Mouse (Mus musculus): ENCODE results near the gene Hrk. TPM values are rescaled to one million over a fixed set of nuclear protein-coding genes. Genes with fewer than 3 reads are reported as not detected.

Hrk gene
- polyA plus RNA-seq, 1 experiment: 0.40 TPM

GRCm38 (mm10) chr5:118223142-118223757, 58.8 kb downstream of the Hrk start:
- Histone ChIP-seq H3K36me3 (ENCODE audit: control insufficient read depth, insufficient read depth, low read length) (no peaks in the 10 kb centered on the region), H3K4me3 (ENCODE audit: control insufficient read depth, low read depth, low read length) (no peak overlapping the region), H3K27ac (ENCODE audit: control insufficient read depth, insufficient read depth, low read depth, low read length) (no peak overlapping the region), H3K4me1 (ENCODE audit: control insufficient read depth, insufficient read depth, low read length) (no peaks in the 10 kb centered on the region), H3K27me3 (ENCODE audit: control insufficient read depth, insufficient read depth, low read length) (no peaks in the 10 kb centered on the region)
- TF ChIP-seq POLR2A (IDR thresholded peaks at IDR 0.05; ENCODE audit: control insufficient read depth, low read depth, low read length): no peak
- TF ChIP-seq CTCF (IDR thresholded peaks at IDR 0.05; ENCODE audit: control insufficient read depth, insufficient read depth, insufficient replicate concordance, low read depth, low read length): no peak

- H3K36me3 ChIP-seq (ENCODE audit: control insufficient read depth, insufficient read depth, low read length): no peaks in the 10 kb centered on the region
Measured at GRCm38 (mm10) chr5:118230071-118230611, 65.7 kb downstream of the Hrk start.

GRCm38 (mm10) chr5:118236891-118237290, 72.4 kb downstream of the Hrk start:
- TF ChIP-seq CTCF (IDR thresholded peaks at IDR 0.05; ENCODE audit: control insufficient read depth, insufficient read depth, insufficient replicate concordance, low read depth, low read length): no peak
- TF ChIP-seq POLR2A (IDR thresholded peaks at IDR 0.05; ENCODE audit: control insufficient read depth, low read depth, low read length): no peak
- H3K27ac ChIP-seq (ENCODE audit: control insufficient read depth, insufficient read depth, low read depth, low read length): no peak overlapping the region
- peaks cover 8% of the 10 kb centered on the region for H3K4me1 ChIP-seq (ENCODE audit: control insufficient read depth, insufficient read depth, low read length)
- no peaks in the 10 kb centered on the region for H3K36me3 ChIP-seq (ENCODE audit: control insufficient read depth, insufficient read depth, low read length)
- H3K27me3 ChIP-seq (ENCODE audit: control insufficient read depth, insufficient read depth, low read length): no peaks in the 10 kb centered on the region
- no peak overlapping the region for H3K4me3 ChIP-seq (ENCODE audit: control insufficient read depth, low read depth, low read length)

More at GRCm38 (mm10) chr5:118230071-118230611, 65.7 kb downstream of the Hrk start:
- no peak for TF ChIP-seq CTCF (IDR thresholded peaks at IDR 0.05; ENCODE audit: control insufficient read depth, insufficient read depth, insufficient replicate concordance, low read depth, low read length)
- TF ChIP-seq POLR2A (IDR thresholded peaks at IDR 0.05; ENCODE audit: control insufficient read depth, low read depth, low read length): no peak
- Histone ChIP-seq H3K27ac (ENCODE audit: control insufficient read depth, insufficient read depth, low read depth, low read length) (no peak overlapping the region), H3K27me3 (ENCODE audit: control insufficient read depth, insufficient read depth, low read length) (no peaks in the 10 kb centered on the region), H3K4me3 (ENCODE audit: control insufficient read depth, low read depth, low read length) (no peak overlapping the region), H3K4me1 (ENCODE audit: control insufficient read depth, insufficient read depth, low read length) (peaks cover 4% of the 10 kb centered on the region)

Other genes with a start within 250 kb of the Hrk start
- gene Fbxo21, start 187.9 kb upstream of the Hrk start, polyA plus RNA-seq (2012; rRNA removed): 40.4 and 51.1 TPM in 2 replicates
- gene Tesc, start 136.9 kb upstream of the Hrk start, polyA plus RNA-seq (2012; rRNA removed): 2.7 and 3.3 TPM in 2 replicates
- gene Fbxw8, start 9.2 kb upstream of the Hrk start, polyA plus RNA-seq (2012; rRNA removed): 19.6 and 21.6 TPM in 2 replicates
- gene Rnft2, start 80.5 kb downstream of the Hrk start, polyA plus RNA-seq (2012; rRNA removed): 6.8 and 8.0 TPM in 2 replicates
- 3.0 and 3.4 TPM in 2 replicates for gene 2410131K14Rik, start 80.6 kb downstream of the Hrk start, polyA plus RNA-seq (2012; rRNA removed)

Data from testis, adult 2 months (tissue).